Mouse (Mus musculus) MEL (cell line): ENCODE data around the gene Ncam2.

Experiments used
- CTCF ChIP-seq, 3 experiments: IDR thresholded peaks in 2 of 3; conservative IDR thresholded peaks in 1 of 3; 2 replicates each; pipeline ENCODE4 v1.5.1; 2011 to 2012; ENCODE audit warnings: low read length in 3 of 3, low read depth in 2 of 3, mild to moderate bottlenecking in 2 of 3, improper control_type of control experiment in 1 of 3, inconsistent platforms in 1 of 3, mixed read lengths in 1 of 3, moderate library complexity in 1 of 3; ENCODE audit not compliant: control insufficient read depth in 1 of 3, insufficient read depth in 1 of 3, poor library complexity in 1 of 3, severe bottlenecking in 1 of 3
- GATA1 ChIP-seq: IDR thresholded peaks from 2 replicates; pipeline ENCODE4 v1.6.1; 2011; ENCODE audit warnings: low read depth, low read length, improper control_type of control experiment
- JUND ChIP-seq: IDR thresholded peaks from 2 replicates; pipeline ENCODE4 v1.6.1; 2011; ENCODE audit warnings: low read depth, mild to moderate bottlenecking, improper control_type of control experiment, low read length
- SMC3 ChIP-seq: IDR thresholded peaks from 2 replicates; pipeline ENCODE4 v1.6.1; 2011; ENCODE audit warnings: low read depth, low read length, improper control_type of control experiment

DNA sequence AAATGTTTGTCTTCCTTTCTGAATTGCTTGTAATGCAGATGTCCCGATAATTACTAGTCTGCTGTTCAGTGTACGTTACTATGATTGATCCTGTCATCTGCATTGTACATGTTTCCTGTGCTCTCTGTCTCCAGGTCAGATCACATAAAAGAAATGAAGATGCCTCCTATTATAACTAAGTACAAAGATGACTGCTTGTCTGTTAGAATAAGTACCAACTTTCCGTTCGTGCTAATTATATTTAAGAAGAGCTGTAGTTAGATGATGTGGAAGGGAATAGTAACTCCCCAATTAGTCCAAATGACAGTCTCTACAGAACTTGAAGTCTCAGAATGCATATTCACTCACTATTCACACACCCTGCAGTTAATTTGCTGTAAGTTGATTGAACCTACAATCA lies 179.9 kb downstream of the Ncam2 start:
- TF ChIP-seq SMC3 (no peak), CTCF (IDR thresholded peaks at IDR 0.05 in 2 of 3, conservative IDR thresholded peaks at IDR 0.05 in 1 of 3; ENCODE audit: control insufficient read depth in 1 of 3, insufficient read depth in 1 of 3, low read depth in 2 of 3, low read length in 3 of 3, poor library complexity in 1 of 3, severe bottlenecking in 1 of 3) (no peak), GATA1 (no peak), JUND (no peak)
